Mouse (Mus musculus): ENCODE results near the gene Eif2b3.

Gene Eif2b3

DNA sequence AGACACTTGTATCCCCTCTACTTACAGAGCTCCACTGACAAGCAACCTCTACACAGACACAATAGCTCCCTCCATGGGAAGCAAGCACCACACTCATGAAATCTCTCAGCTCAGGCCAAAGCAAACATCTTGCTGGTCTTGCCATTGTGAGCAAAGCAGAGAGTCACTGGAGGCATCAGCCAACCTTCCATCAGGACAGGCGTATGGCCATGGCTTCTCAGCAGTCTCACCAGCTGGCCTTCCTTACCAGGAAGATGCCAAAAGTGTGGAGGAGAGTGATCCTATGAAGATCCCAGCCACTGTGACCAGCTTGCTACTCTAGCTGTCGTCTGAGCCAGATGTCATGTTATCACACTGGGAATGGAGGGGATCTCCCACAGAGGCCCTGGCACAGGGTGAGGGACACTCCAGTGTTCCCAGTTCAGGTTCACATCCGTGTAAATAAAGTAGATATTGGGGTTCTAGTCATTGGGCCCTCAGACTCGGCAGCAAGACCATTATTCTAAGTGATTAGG is 4.2 kb upstream of the Eif2b3 start:
- no peak for DNase-seq (ENCODE audit: low spot score in 2 of 2)

DNA sequence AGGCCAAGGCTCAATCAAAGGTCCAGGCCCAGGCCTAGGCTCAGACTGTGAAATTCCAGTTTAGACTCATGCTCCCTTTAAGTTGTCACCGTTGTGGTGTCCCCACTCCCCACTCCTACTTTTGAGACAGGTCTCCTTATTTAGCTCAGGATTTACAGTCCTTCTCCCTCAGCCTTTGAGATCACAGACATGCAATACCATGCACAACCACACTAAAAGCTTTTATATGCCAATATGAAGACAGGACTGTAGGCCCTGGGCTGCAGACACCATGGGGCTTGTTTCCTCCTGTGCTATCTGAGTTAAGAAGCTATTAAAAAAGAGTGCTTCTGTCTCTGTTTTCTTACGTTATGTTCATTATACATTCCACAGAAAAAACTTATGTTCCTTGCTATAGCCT is 1.5 kb upstream of the Eif2b3 start:
- no peak for DNase-seq (ENCODE audit: low spot score in 2 of 2)

DNA sequence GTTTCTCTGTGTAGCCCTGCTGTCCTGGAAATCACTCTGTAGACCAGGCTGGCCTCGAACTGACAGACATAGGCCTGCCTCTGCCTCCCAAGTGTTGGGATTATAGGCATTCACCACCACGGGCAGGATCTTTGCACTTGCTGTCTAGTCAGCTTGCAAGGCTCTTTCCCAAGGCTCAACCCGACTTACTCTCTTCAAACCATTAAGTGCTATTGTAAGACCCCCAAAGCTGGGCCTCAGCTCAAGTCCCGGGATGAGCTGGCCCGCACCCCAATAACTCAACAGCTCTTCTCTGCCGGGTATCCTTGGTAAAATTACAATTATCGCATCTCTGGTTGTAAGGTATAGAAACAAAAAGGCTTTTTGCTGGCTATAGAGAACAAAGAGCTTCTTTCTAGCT is 875 bp upstream of the Eif2b3 start:
- DNase-seq (ENCODE audit: low spot score in 2 of 2) = no peak

DNA sequence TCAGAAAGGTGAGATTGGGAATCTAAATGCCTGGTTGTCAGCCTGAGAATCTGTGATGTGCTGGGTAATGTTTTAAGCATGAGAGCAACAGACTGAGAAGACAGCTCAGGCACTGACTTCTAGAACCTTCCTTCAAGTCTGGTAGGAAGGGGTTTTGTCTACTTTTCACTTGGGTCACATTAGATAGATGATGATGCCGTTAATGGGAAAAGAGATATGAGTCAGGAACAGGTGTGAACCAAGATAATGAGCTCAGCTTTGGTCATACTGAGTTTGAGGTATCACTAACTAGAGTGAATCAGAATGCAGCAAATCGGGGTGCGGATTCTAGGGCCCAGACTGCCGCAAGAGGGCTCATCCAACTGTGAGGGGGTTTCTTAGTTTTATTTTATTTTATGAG is 4.3 kb downstream of the Eif2b3 start:
- DNase-seq (ENCODE audit: low spot score in 2 of 2) = no peak

DNA sequence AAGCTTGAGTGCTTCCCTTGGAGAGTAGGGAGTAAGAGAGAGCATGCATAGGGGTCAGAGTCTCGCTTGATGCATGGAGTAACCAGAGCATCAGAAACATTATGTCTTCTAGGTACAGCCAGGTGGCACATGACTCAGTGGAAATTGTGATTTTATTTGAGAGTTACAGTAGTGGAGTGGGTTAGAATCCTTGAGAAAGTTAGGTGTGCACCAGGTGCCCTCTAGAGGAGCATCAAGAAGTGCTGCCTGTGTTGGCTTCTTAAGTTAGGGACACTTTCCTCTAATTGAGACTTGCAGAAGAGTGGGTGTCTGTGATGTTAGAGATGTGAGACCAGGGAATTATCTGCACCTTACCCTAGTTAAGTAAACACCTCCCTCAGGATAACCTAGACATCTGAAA is 11.9 kb downstream of the Eif2b3 start:
- no peak for DNase-seq (ENCODE audit: low spot score in 2 of 2)

DNA sequence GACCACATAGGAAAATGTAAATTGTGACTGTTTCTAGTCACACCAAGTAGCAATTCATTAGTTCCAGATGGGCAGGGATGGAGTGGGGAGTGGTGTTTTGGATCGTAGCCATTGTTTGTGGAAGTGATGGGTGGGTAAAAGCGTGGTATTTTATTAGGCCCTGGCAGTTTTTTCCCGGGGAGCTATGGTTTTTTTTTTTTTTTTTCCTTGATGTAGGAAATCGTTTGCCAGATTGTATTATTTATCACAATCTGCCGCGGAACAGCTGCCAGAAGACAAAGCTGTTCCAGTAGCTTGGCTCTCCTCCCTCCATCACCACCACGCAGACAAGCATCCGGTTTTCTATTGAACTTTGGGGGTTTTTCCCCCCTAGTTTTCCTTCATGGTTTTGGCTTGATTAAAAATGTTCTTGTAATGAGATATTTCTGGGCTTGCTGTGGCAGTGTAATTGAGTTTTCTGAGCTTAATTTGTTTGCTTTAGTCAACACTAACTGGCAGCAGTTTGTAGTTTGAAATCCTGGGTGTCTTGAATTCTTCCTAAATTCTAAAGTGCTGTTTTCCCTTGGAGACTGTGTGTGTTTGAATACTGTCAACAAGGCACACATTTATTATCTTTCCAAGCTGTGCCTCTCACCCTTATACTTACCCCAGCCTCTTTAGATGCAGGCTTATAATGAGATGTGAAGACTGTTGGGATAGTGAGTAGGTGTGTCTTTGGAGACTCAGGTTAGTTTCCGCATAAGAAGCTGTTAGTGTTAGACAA is 20.9 kb downstream of the Eif2b3 start:
- peak in 1 of 2 experiments; percentile 12 for DNase-seq (ENCODE audit: low spot score in 2 of 2)

DNA sequence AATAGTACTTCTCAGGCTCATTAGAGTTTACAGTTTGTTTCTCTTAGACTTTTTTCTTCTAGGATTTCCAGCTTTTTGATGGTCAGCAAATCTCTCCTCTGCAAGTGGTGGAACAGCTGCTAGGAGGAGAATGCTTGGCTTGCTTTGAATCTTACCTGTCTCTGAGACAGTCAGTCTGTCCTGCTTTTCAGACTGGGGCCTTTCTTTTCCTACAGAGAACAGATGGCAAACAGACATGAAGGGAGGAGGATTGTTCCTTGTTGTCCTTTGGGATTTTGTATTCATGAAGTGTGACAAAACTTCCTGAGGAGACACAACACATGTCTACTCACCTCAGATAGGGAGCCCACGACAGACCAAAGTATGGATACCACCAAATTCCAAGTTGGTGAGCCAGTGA is 21.6 kb downstream of the Eif2b3 start:
- no peak for DNase-seq (ENCODE audit: low spot score in 2 of 2)

DNA sequence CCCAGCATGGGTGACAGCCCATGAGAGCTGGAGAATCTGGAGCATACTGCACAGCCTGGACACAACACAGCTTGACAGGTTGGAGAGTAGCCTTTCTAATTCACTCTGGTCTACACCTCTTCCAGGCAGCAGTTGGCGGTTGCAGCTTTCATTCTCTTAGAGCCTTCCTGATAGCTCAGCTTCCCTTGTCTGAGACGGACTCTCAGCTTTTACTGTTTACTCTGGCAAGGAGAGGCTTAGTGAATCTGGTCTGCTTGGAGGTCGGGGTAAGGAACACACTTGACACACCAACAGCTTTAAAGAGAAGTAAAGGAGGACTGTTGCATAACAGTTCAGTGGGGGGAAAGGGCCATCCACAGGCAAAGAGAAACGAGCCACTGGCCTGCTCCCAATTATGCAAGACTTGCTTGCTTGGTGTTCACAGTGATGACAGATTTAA is 22.1 kb downstream of the Eif2b3 start:
- no peak for DNase-seq (ENCODE audit: low spot score in 2 of 2)

DNA sequence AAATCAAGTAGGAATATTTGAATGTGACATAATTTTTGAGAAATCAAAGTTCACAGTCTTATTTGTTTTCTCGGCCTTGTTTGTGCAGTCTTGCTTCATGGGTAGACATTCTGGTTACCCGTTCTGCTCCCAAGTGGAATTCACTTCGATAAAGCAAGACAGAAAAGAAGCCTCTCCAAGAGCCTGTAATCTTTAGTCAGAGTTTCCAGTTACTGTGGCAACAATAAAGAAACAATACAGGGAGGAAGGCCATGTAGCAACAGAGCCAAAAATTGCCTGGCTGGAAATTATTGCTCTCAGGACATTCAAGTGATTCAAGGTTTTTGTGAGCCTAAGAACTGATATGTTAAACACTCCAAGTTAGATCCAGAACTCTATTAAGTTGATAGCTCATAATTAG is 29.6 kb downstream of the Eif2b3 start:
- no peak for DNase-seq (ENCODE audit: low spot score in 2 of 2)

DNA sequence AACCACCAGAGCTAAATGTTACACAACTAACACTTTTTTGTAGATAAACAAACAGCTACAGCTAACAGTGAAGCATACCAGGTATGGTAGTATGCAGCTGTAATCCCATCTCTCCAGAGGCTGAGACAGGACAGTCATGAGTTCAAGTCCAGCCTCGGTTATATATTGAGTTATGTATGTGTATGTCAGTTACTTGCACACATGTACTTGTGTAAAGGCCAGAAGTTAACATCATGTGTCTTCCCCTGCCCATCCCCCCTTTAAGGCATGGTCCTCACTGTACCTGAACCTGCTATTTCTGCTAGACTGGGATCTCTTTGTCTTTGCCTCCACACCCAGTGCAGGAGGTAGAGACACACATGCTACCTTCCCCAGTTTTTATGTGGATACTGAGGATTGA is 30.3 kb downstream of the Eif2b3 start:
- no peak for DNase-seq (ENCODE audit: low spot score in 2 of 2)

DNA sequence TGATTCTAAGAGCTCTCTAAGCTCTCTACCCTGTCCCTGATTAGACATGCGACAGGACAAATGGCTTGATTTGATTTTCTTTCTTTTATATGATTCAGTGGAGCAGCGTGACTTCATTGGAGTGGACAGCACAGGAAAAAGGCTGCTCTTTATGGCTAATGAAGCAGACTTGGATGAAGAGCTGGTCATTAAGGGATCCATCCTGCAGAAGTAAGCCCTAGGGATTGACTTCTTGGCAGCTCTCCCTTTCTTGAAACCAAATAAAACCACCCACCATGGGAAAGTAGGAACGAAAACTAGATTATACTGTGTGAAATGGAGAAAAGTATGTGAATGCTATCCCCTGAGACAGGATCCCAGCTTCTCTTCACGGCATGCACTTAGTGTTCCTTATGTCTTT is 33.4 kb downstream of the Eif2b3 start:
- no peak for DNase-seq (ENCODE audit: low spot score in 2 of 2)

DNA sequence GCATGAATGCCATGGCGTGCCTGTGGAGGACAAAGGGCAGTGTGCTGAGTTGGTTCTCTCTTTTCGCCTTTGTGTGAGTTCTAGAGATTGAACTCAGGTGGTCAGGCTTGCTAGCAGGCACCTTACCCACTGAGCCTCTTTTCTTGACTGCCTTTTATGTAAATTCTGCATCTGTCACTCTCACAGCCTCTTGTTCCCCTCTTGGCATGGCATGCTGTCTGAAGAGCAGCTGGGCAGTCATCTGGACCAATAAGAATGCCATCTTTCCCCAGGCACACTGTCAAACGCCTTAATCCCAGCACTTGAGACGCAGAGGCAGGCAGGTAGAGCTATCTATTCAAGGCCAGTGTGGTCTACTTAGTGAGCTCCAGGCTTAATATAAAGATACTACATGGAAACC is 34.8 kb downstream of the Eif2b3 start:
- DNase-seq (ENCODE audit: low spot score in 2 of 2) = no peak

DNA sequence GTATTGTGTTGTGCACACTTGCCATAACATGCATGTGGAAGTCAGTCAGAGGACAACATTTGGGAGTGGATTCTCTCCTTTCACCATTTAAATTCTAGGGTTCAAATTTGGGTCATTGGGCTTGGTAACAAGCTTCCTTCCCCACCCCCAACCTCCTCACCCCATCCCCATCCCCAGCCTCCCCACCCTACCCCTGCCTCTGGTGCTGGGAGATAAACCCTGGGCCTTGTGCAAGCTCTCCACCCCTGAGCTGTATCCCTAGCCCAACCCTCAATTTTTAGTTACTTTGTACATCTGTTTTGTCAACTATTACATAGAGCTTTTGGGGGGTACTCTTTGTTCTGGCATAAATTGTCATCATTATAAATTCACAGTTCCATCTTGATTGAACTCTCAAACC is 36.9 kb downstream of the Eif2b3 start:
- no peak for DNase-seq (ENCODE audit: low spot score in 2 of 2)

DNA sequence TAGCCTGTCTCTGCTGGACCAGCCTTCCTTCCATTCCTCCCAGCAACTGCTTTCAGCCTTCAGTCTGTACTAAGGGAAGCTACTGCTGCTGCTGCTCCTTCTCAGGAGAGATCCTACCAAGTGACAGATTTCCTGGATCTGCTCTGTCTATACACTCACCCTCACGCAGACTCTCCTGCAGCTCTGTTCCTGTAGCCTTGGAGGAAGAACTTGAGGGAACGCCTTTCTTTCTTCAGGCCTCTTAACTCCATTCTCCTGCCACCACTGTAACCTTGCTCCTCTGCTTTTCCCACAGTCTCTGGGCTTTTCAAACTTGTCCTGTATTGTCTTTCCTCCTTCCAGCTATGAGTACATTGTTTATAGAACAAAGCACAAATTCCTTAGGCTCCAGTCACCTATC is 37.3 kb downstream of the Eif2b3 start:
- DNase-seq (ENCODE audit: low spot score in 2 of 2) = no peak

DNA sequence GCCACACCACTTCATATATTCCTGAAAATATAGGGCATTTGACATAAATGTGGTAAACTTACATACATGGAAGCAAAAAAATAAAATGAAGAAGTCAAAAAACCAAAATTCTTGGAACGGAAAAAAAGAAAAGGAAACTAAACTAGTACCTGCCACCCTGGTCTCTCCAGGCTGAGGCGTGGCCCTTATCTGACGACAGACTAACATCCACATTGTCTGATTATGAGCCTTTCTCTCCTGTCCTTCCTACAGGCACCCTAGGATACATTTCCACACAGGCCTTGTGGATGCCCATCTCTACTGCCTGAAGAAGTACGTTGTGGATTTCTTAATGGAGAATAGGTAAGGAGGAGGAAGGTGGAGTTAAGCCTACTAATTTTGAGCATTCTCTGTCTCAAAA is 39.3 kb downstream of the Eif2b3 start:
- DNase-seq (ENCODE audit: low spot score in 2 of 2) = no peak

DNA sequence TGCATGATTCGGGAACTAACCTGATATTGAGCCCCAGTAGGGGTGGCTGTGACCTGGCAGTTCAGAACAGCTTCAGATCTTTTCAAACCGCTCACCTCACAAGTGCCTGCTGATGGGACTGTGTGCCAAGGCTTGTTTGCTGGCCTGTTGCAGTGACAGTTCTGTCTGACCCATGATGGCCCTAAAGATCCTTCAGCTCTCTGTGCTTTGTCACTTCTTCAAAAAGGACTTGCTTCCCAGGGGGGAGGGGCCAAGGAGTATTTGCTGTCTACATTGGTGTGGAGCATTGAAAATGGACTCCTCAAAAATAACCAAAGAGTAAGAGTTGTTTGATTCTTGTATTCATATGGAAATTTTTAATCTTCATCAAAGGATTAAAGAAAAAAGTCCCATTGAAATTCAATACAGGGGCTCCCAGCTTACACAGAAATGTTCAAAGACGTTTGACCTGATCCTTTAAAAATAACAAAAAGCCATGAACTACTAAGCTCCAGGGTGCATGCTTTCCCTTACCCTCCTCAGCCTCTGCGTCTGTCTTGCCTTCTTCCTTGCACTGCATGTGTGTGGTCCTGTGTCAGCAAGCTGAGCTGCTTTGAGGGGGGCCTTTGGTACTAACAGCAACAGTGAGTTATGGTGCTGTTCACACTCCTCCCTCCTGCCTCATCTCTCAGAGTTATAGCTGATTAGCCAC is 43.6 kb downstream of the Eif2b3 start:
- DNase-seq (ENCODE audit: low spot score in 2 of 2) = no peak

DNA sequence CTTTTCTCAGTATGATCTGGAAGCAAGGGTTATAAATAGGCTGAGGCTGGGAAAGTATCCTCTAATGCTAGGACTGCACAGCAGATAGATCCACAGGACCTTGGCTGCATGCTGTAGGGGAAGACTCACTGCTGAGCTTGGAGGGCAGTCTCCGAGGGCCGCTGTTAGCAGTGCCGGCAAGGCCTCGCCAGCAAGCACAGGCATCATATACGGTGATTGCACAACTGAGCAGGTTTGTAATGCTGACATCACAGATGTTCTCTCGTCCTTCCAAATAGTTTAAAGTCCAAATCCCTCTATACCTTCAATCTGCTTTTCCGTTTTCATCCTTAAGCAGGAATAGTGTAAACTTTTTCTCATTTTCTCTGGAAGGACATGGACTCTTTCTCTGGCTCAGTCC is 48.8 kb downstream of the Eif2b3 start:
- no peak for DNase-seq (ENCODE audit: low spot score in 2 of 2)

DNA sequence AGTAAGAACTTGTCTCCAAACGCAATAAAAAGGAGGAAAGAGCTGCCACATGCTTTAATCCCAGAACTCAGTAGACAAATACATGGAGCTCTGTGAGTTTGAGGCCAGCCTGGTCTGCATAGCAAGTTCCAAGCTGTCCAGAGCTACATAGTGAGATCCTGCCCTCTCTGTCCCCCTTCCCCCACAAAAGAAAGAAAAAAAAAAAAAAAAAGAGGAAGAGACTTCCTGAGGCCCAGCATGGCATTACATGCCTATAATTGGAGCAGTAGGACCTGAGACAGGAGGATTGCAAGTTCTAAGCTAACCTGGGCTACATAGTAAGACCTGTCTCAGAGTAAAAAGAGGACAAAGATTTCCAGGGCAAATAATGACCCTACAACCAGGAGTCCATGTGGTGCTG is 50.4 kb downstream of the Eif2b3 start:
- DNase-seq (ENCODE audit: low spot score in 2 of 2) = no peak

DNA sequence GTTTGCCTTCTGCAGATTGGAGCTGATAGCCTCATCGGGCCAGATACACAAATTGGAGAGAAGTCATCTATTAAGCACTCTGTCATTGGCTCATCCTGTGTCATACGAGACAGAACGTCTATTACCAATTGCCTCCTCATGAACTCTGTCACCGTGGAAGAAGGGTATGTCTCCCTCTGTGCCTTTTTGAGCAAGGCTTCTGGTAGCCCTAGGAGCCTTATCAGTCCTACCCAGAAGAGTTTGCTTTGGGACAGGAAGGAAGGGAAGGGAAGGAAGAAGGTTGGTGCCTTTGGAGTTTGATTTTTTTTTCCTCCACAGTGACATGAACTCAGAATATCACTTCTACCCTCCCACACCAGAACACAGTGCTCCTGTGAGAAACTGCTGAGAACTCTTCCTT is 51.4 kb downstream of the Eif2b3 start:
- no peak for DNase-seq (ENCODE audit: low spot score in 2 of 2)

DNA sequence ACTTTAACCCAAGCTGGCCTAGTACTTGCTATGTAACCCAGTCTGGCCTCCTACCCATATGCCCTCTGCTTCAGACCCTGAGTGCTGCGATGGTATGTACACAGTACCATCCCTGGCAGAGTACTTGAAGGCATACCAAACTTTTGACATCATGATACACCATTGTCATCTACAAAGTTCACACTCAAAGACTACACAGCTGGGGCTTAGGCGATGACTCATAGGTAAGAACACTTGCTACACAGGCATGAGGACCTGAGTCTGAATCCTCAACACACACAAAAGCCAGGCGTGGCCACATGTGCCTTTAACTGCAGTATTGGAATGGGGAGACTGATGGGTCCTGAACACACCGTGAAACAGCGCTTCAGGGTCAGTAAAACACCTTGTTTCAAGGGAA is 52.0 kb downstream of the Eif2b3 start:
- DNase-seq (ENCODE audit: low spot score in 2 of 2) = no peak

DNA sequence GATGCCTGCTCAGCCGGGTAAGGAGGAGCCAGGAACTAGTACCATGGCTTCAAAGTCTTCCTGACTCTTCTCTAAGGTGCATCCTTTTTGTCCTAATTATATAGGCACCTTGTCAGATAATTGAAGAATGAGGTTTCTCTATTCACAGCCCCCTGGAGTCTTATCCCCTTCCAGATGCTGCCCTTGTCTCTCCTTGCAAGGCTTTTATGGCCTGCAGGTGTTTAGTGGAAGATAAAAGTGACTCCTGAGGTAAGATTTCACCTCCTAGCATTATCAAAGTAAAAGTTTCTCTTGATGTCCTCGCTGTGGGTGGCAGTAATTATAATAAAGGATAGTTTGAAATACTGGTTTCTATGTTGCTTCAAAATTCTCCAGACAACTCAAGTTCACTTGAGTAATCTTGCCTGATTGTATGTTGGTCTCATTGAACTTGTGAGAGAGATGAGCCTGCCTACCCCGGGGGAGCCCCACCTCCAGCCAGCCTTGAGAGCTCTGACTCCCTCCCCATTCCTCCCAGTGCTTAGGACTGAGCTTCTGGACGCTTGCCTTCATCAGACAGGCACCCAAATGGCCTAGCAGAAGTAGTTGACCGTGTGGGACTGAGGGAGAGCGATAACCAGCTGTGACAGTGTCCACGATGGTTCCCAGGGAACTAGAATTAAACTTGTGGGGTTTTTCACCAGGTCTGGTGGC is 68.9 kb downstream of the Eif2b3 start:
- DNase-seq (ENCODE audit: low spot score in 2 of 2) = no peak

DNA sequence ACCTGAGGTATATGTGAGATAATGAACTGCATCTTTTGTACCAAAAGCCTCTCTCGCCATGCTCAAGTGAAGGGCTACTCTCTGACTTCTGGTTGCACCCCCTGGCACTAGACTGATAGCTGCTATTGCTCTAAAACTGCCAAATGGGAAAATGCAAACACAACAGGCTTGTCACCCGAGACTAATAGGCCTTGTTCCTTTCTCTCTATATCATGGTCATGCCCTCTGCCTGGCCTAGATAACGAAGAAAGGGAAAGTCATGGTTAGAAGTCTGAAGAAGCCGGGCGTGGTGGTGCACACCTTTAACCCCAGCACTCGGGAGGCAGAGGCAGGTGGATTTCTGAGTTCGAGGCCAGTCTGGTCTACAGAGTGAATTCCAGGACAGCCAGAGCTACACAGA is 71.4 kb downstream of the Eif2b3 start:
- no peak for DNase-seq (ENCODE audit: low spot score in 2 of 2)

All from frontal cortex, postnatal 14 days (tissue).